Mouse (Mus musculus): Measurements from ENCODE around the gene Samd11. TPM values are rescaled to one million over a fixed set of nuclear protein-coding genes. Genes with fewer than 3 reads are reported as not detected.
A peak's percentile ranks its signal among the peaks of the same experiment; 100 is the strongest.

Gene Samd11
- 0.62 and 0.66 TPM in 2 replicates for polyA plus RNA-seq (2015; fragmentation: Nextera tagmentation; extraction: Ambion mirVana)

DNA sequence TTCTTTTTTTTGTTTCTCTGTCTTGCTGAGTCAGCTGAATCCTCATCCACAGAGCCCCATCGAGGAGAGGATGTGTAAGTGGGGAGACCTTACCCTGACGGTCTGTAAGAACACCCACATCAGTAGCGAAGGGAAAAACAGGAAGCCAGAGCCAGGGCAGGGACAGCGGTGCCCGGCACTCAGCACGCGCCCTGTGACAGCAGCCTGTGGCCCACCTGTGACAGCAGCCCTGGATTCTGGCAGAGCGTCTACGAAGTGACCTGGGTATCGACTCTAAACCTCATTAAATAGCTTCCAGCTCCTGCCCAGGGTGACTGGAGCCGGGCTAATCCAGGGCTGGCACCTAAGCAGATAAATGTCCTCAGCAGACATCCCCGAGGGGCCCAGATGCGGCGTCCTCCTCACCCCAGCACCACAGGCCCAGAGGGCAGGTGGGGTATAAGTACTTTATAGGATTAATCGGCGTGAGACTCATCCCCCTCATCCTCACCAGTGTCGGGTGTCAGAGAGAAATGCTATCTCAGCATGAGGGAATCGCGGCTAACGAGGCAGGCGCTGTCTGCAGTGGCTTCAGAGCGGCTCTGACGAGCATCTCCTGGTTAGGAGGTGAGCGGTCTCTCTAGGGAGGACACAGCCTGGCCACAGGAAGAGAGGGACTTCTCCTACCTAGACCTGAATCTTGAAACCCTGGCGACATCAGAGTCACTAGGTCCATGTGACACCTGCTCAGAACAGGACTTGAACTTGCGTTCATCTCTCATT is at the start of gene Samd11:
TSS of gene Samd11 (minus strand) at position 580 of the 762 bp plus-strand sequence.
- no peaks in the 10 kb centered on the region for H3K36me3 ChIP-seq
- peaks cover 41% of the 10 kb centered on the region for H3K27me3 ChIP-seq
- H3K4me3 ChIP-seq: peak within 1 kb of the TSS; percentile 25
- H3K27ac ChIP-seq: no peak within 1 kb of the TSS
- H3K9me3 ChIP-seq: no peaks in the 10 kb centered on the region
- peaks cover 15% of the 10 kb centered on the region; the same call in 1 of the 2 replicates for H3K4me1 ChIP-seq
- peak within 1 kb of the TSS; percentile 42 for H3K4me2 ChIP-seq
- ATAC-seq (ENCODE audit: insufficient number of reproducible peaks, insufficient read depth, low FRiP score, low TSS enrichment, low read depth): 0 out of 2 replicates have a peak, but pooled peaks have one; percentile 15
- 0 out of 2 replicates have a peak within 1 kb of the TSS, but pooled peaks have one; percentile 27 for H3K9ac ChIP-seq
- WGBS: 3% methylated on average over 26 of the region's 26 CpGs

- H3K9ac ChIP-seq: 0 out of 2 replicates have a peak overlapping the region, but pooled peaks have one; percentile 27
- H3K36me3 ChIP-seq: peaks cover 1% of the 10 kb centered on the region; the same call in 1 of the 2 replicates
- 1% methylated on average over 30 of the region's 30 CpGs for whole genome bisulfite sequencing
- H3K4me3 ChIP-seq: peak overlapping the region; percentile 25
- peaks cover 41% of the 10 kb centered on the region for H3K27me3 ChIP-seq
- peak; percentile 43 for ATAC-seq (ENCODE audit: insufficient number of reproducible peaks, insufficient read depth, low FRiP score, low TSS enrichment, low read depth)
- peaks cover 22% of the 10 kb centered on the region for H3K4me1 ChIP-seq
- H3K4me2 ChIP-seq: peak overlapping the region; percentile 42
- H3K9me3 ChIP-seq: no peaks in the 10 kb centered on the region
- no peak overlapping the region for H3K27ac ChIP-seq
Observed at GRCm38 (mm10) chr4:156254361-156255077, 938 bp downstream of the Samd11 start.

DNA sequence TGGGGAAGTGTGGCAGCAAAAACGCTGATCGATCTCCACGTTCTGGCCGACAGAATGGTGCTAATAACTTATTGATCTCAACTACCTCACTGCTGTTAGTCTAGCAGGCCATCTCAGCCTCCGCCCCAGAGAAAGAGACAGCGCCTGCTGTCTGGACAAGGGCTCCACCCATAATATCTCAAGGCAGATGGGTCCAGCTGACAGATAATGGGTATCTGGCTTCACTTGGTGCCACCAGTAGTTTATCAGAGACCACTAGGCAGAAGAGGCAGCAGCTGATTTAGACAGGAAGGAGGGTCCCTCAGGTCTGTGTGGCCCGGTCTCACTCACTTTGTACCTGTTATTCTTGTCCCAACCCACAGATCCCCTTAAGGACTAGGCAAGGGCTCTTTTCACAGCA is 2.4 kb downstream of the Samd11 start:
- H3K4me1 ChIP-seq: peaks cover 24% of the 10 kb centered on the region
- 43% methylated on average over 7 of the region's 7 CpGs for WGBS
- no peak overlapping the region for H3K4me2 ChIP-seq
- no peak overlapping the region for H3K4me3 ChIP-seq
- peaks cover 16% of the 10 kb centered on the region for H3K36me3 ChIP-seq
- ATAC-seq (ENCODE audit: insufficient number of reproducible peaks, insufficient read depth, low FRiP score, low TSS enrichment, low read depth): no peak
- H3K27ac ChIP-seq: no peak overlapping the region
- H3K9ac ChIP-seq: no peak overlapping the region
- no peaks in the 10 kb centered on the region for H3K9me3 ChIP-seq
- H3K27me3 ChIP-seq: peaks cover 41% of the 10 kb centered on the region

DNA sequence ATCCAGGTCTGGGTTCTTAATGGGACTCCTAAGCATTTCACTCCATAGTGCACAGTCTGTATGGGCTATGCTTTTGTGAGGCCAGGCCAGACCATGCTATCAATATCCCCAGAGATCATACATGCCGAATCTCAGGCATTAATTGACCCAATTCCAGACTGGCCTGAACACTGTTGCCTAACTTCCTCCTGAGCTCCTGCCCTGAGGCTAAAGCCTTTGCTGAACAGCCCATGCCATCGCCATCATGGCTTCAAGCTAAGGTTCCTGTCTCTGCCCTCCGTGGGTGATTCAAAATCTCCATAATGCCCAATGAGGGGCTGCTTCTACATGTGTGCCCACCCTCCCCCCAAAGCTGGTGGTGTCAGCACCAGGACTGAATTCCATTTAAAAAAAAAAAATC is 2.8 kb downstream of the Samd11 start:
- H3K9me3 ChIP-seq: no peaks in the 10 kb centered on the region
- no peak overlapping the region for H3K9ac ChIP-seq
- no peak overlapping the region for H3K4me2 ChIP-seq
- peaks cover 24% of the 10 kb centered on the region for H3K4me1 ChIP-seq
- H3K36me3 ChIP-seq: peaks cover 20% of the 10 kb centered on the region
- H3K4me3 ChIP-seq: no peak overlapping the region
- ATAC-seq (ENCODE audit: insufficient number of reproducible peaks, insufficient read depth, low FRiP score, low TSS enrichment, low read depth): no peak
- H3K27me3 ChIP-seq: peaks cover 41% of the 10 kb centered on the region
- WGBS: 16% methylated on average over 3 of the region's 3 CpGs
- H3K27ac ChIP-seq: no peak overlapping the region

DNA sequence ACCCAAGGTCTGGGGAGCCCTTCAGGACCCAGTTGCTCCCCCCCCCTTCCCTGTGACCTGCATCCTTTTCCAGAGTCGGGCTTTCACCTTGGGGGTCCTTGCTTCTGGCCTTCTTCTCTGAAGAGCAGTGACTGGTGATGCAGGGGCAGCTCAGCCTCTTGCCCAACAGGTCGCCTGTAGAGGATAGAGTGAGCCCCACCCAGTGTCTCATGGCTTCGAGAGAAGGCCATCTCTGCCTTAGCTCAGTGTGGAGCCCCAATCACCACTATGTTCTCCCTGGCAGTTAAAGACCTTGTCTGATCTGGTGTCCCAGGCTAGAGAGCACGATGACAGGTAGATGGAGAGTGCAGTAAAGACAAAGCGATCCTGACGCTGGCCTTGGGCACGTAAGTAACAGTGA is 3.3 kb downstream of the Samd11 start:
- no peak overlapping the region for H3K27ac ChIP-seq
- peaks cover 24% of the 10 kb centered on the region for H3K4me1 ChIP-seq
- H3K4me3 ChIP-seq: no peak overlapping the region
- peaks cover 41% of the 10 kb centered on the region for H3K27me3 ChIP-seq
- no peaks in the 10 kb centered on the region for H3K9me3 ChIP-seq
- H3K9ac ChIP-seq: no peak overlapping the region; the same call in 1 of the 2 replicates
- no peak for ATAC-seq (ENCODE audit: insufficient number of reproducible peaks, insufficient read depth, low FRiP score, low TSS enrichment, low read depth)
- H3K36me3 ChIP-seq: peaks cover 25% of the 10 kb centered on the region
- WGBS: 27% methylated on average over 7 of the region's 7 CpGs
- H3K4me2 ChIP-seq: no peak overlapping the region

DNA sequence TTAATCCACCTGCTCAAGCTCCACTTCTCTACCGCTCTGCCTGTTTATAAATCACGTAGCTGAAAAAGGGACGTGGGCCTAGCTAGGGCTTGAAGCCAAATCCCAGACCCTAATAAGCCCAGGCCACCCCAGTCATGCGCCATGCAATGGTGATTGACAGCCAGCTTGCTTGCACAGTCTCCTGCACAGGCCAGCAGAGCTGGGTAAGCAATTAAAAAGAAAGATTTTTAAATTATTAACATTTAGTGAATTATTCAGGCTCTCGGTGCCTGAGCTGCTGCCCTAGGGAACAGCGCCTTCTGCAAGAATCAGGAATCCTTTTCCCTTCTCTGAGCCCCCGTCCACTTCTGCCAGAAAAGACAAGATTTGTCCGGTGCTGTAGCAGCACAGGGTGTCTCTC is 4.4 kb downstream of the Samd11 start:
- Histone ChIP-seq H3K9me3 (no peaks in the 10 kb centered on the region), H3K27ac (no peak overlapping the region), H3K9ac (no peak overlapping the region), H3K4me1 (peaks cover 24% of the 10 kb centered on the region), H3K27me3 (peaks cover 41% of the 10 kb centered on the region), H3K36me3 (peaks cover 35% of the 10 kb centered on the region), H3K4me3 (no peak overlapping the region), H3K4me2 (no peak overlapping the region)
- no peak for ATAC-seq (ENCODE audit: insufficient number of reproducible peaks, insufficient read depth, low FRiP score, low TSS enrichment, low read depth)
- WGBS: 69% methylated on average over 8 of the region's 8 CpGs

DNA sequence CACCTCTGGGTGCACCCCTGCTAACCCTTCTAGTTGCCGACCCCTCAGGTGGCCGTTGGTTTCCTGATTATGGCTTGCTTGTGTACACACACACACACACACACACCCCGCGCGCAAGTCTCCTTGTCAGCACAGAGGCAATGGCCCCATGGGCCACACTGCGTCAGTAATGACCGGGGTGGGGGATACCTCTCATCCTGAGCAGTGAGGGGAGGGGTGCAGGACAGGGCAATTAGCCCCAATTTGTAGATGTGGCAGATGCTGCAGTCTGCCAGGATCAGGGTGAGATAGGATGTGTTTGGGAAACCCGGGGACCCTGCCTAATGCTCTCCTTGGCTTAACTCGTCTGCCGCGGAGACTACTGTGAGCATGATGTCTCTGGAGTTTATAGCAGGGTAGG is 5.9 kb downstream of the Samd11 start:
- Histone ChIP-seq H3K4me3 (no peak overlapping the region), H3K9ac (no peak overlapping the region), H3K9me3 (no peaks in the 10 kb centered on the region), H3K27me3 (peaks cover 29% of the 10 kb centered on the region), H3K4me1 (peaks cover 14% of the 10 kb centered on the region), H3K36me3 (peaks cover 50% of the 10 kb centered on the region), H3K27ac (no peak overlapping the region), H3K4me2 (no peak overlapping the region)
- WGBS: 71% methylated on average over 11 of the region's 11 CpGs
- ATAC-seq (ENCODE audit: insufficient number of reproducible peaks, insufficient read depth, low FRiP score, low TSS enrichment, low read depth): no peak

DNA sequence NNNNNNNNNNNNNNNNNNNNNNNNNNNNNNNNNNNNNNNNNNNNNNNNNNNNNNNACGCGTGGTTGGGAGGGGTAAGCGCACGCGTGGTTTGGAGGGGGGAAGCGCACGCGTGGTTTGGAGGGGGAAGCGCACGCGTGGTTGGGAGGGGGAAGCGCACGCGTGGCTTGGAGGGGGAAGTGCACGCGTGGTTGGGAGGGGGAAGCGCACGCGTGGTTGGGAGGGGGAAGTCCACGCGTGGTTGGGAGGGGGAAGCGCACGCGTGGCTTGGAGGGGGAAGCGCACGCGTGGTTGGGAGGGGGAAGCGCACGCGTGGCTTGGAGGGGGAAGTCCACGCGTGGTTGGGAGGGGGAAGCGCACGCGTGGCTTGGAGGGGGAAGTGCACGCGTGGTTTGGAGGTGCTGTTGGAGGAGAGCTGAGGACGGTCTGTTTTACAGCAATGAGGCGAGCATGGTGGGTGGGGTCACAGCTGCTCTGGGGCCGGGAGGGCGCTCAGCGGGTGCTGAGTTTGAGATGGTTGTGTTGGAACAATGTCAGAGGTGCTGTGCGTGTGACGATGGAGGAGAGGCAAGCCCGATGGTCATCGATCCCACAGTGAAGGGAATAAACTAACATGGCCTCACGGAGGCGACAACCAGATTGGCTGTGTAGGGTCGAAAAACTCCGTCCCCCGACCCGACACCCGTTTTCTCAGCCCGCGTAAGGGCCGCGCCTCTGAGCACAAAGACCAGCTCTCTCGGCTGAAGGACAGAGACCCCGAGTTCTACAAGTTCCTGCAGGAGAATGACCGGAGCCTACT is 18.6 kb downstream of the Samd11 start:
- Histone ChIP-seq H3K4me3 (peak overlapping the region; percentile 88), H3K4me2 (peak overlapping the region; percentile 95), H3K9me3 (no peaks in the 10 kb centered on the region), H3K27ac (peak overlapping the region; percentile 66; the same call in 1 of the 2 replicates), H3K36me3 (peaks cover 58% of the 10 kb centered on the region), H3K9ac (peak overlapping the region; percentile 80), H3K4me1 (peaks cover 18% of the 10 kb centered on the region), H3K27me3 (no peaks in the 10 kb centered on the region)
- WGBS: 29% methylated on average over 58 of the region's 60 CpGs
- ATAC-seq (ENCODE audit: insufficient number of reproducible peaks, insufficient read depth, low FRiP score, low TSS enrichment, low read depth): no peak

DNA sequence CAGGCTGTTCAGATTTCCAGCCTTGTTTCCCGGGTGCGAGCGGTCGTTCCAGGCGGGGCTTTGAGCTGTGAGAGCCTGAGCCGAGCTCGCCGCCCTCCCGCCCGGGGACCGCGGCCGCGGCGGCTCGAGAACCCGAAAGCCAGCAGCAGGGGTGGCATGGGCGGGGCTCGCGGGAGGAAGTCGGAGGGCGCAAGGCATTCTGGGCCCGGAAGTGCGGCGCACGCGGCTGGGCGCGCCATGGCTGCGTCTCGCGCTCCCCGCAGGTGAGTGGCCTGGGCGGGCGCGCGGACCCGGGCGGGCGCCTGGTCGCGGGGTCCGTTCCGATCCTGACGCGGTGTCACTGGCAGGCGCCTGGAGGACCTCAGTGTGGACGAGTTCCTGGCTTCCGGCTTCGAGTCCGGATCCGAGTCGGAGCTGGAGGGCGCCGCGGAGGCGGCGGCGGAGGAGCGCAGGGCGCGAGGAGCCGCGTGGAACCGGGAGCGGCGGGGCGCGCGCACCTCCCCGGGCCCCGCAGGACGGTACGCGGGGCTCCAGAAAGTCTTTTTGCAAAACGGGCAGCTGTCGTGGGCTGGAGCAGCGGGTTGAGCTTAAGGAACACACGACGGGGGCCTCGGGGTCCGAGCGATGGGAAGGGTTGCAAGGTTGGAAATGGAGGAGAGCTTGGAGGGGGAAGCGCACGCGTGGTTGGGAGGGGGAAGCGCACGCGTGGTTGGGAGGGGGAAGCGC is 19.5 kb downstream of the Samd11 start, which contains the start of gene Noc2l:
TSS of gene Noc2l (plus strand) at position 203 of the 726 bp plus-strand sequence.
- H3K4me2 ChIP-seq: peak within 1 kb of the TSS; percentile 95
- peaks cover 58% of the 10 kb centered on the region for H3K36me3 ChIP-seq
- no peaks in the 10 kb centered on the region for H3K9me3 ChIP-seq
- H3K4me3 ChIP-seq: peak within 1 kb of the TSS; percentile 88
- under 1% methylated on average over 90 of the region's 90 CpGs for WGBS
- H3K9ac ChIP-seq: peak within 1 kb of the TSS; percentile 88
- H3K27ac ChIP-seq: peak within 1 kb of the TSS; percentile 91
- ATAC-seq (ENCODE audit: insufficient number of reproducible peaks, insufficient read depth, low FRiP score, low TSS enrichment, low read depth): peak; percentile 77
- no peaks in the 10 kb centered on the region for H3K27me3 ChIP-seq
- H3K4me1 ChIP-seq: peaks cover 18% of the 10 kb centered on the region

DNA sequence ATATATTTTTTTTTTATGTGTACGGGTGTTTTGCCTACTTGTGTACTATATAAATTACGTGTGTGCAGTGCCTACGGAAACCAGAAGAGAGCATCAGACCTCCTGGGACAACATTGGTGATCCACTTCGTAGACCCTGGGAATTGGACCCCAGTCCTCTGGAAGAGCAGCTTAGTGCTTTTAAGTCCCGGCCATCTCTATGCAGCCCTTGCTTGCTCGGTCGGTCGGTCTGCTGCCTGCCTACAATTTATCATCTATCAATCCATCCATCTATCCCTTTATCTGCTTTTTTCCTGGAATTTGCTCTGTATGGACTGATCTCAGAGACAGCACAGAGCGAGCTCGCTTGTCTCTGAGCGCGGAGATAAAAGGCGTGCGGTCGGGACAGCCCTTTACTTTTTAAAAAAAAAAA is 20.1 kb downstream of the Samd11 start:
- H3K36me3 ChIP-seq: peaks cover 58% of the 10 kb centered on the region
- ATAC-seq (ENCODE audit: insufficient number of reproducible peaks, insufficient read depth, low FRiP score, low TSS enrichment, low read depth): no peak
- peak overlapping the region; percentile 80; the same call in 1 of the 2 replicates for H3K9ac ChIP-seq

More for the DNA sequence above, 20.1 kb downstream of the Samd11 start:
- Histone ChIP-seq H3K27me3 (no peaks in the 10 kb centered on the region), H3K4me2 (peak overlapping the region; percentile 95), H3K4me1 (peaks cover 18% of the 10 kb centered on the region), H3K9me3 (no peaks in the 10 kb centered on the region), H3K27ac (peak overlapping the region; percentile 91), H3K4me3 (peak overlapping the region; percentile 88)
- WGBS: 1% methylated on average over 15 of the region's 15 CpGs

All from embryonic facial prominence, embryonic 13.5 days (tissue).